Mouse (Mus musculus): ENCODE measurements around the gene Vmn1r49. TPM values are rescaled to one million over a fixed set of nuclear protein-coding genes. Genes with fewer than 3 reads are reported as not detected.

Gene Vmn1r49
- not detected in 2 replicates for polyA plus RNA-seq (2012; rRNA removed; ENCODE audit: low replicate concordance)

DNA sequence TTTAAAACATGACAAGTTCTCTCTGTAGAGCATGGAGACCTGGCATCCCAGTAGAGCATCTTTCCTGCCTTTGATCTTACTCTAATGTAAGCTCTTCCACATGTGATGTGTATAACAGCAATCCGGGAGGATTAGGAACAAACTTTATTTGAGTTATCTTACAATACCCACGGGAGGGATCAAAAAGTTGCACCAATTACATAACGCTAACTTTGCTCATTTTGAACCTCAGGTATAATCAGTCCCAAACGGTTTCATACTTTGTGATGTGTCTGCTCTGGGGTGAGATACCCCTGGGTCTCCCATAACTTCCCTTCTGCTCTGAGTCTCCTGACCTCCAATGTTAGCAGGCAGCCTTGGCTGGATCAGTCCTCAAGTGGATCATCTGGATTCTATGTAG lies at the start of gene Vmn1r49:
Gene Vmn1r49, minus strand, starts transcription at position 101 of the 400 bp plus-strand sequence.

DNA sequence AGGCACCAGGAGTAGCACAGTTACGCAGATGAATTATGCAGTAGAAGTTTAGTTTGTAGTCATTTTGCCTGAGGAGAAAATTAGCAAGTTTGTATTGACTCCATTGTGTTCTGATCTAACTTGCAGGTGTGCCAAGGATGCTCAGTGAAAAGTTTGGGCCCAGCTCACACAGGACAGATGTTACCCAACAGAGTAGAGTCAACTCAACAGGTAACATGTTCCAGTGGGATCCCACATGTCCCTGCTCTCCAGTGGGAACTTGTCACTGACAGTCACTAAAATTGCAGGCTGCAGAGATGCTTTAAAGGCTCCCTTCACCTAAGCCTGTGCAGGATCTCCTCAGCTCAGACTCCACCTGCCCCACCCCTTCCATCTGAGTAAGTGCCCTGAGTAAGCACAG lies 44.0 kb upstream of the Vmn1r49 start, which contains the start of gene Vmn1r51:
Gene Vmn1r51, plus strand, starts transcription at position 301 of the 400 bp plus-strand sequence.

DNA sequence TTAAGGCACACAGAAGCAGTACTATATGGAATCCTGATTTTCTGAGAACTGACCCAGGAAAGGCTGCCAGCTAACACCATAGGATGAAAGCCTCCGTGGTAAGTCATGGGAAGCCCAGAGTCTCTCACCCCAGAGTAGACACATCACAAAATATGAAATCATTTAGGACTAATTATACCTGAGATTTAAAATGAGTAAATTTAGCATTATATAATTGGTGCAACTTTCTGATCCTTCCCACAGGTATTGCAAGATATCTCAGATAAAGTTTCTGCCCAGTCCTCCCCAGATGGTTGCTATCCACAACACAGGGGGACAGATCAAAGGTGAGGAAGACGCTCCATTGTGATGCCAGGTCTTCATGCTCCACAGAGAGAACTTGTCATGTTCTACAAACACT lies 22.8 kb upstream of the Vmn1r49 start, which contains the start of gene Vmn1r50:
Gene Vmn1r50, plus strand, starts transcription at position 301 of the 400 bp plus-strand sequence.

GRCm38 (mm10) chr6:90036741-90037140 lies 41.6 kb downstream of the Vmn1r49 start, which contains the start of gene Vmn1r48:
TSS of gene Vmn1r48 (minus strand) at chr6:90036841.

Other genes starting within 250 kb of the Vmn1r49 start
- gene Vmn1r42, start 202.1 kb downstream of the Vmn1r49 start, polyA plus RNA-seq (2012; rRNA removed; ENCODE audit: low replicate concordance) = not detected in 2 replicates
- gene Vmn1r43, start 202.1 kb downstream of the Vmn1r49 start, polyA plus RNA-seq (2012; rRNA removed; ENCODE audit: low replicate concordance) = not detected in 2 replicates
- not detected in 2 replicates for gene Vmn1r44, start 194.8 kb downstream of the Vmn1r49 start, polyA plus RNA-seq (2012; rRNA removed; ENCODE audit: low replicate concordance)
- not detected in 2 replicates for gene Vmn1r45, start 137.9 kb downstream of the Vmn1r49 start, polyA plus RNA-seq (2012; rRNA removed; ENCODE audit: low replicate concordance)
- gene Vmn1r46, start 109.2 kb downstream of the Vmn1r49 start, polyA plus RNA-seq (2012; rRNA removed; ENCODE audit: low replicate concordance) = not detected in 2 replicates
- gene Vmn1r47, start 62.4 kb downstream of the Vmn1r49 start, polyA plus RNA-seq (2012; rRNA removed; ENCODE audit: low replicate concordance) = not detected in 2 replicates
- gene Vmn1r48, start 41.7 kb downstream of the Vmn1r49 start, polyA plus RNA-seq (2012; rRNA removed; ENCODE audit: low replicate concordance) = not detected in 2 replicates
- not detected in 2 replicates for gene Vmn1r50, start 22.9 kb upstream of the Vmn1r49 start, polyA plus RNA-seq (2012; rRNA removed; ENCODE audit: low replicate concordance)
- not detected in 2 replicates for gene Vmn1r51, start 44.1 kb upstream of the Vmn1r49 start, polyA plus RNA-seq (2012; rRNA removed; ENCODE audit: low replicate concordance)
- not detected in 2 replicates for gene Vmn1r52, start 96.3 kb upstream of the Vmn1r49 start, polyA plus RNA-seq (2012; rRNA removed; ENCODE audit: low replicate concordance)
- gene V1ra8, start 124.3 kb upstream of the Vmn1r49 start, polyA plus RNA-seq (2012; rRNA removed; ENCODE audit: low replicate concordance) = not detected in 2 replicates
- 0.42 TPM in 1 of 2 replicates, not detected in the other for gene Vmn1r53, start 145.9 kb upstream of the Vmn1r49 start, polyA plus RNA-seq (2012; rRNA removed; ENCODE audit: low replicate concordance)
- gene Vmn1r54, start 167.8 kb upstream of the Vmn1r49 start, polyA plus RNA-seq (2012; rRNA removed; ENCODE audit: low replicate concordance) = not detected in 2 replicates
- not detected in 2 replicates for gene BC048671, start 222.7 kb upstream of the Vmn1r49 start, polyA plus RNA-seq (2012; rRNA removed; ENCODE audit: low replicate concordance)
- 1.2 and 2.8 TPM in 2 replicates for gene Chst13, start 246.7 kb upstream of the Vmn1r49 start, polyA plus RNA-seq (2012; rRNA removed; ENCODE audit: low replicate concordance)